Comparison of ENCODE assay signal across 8 mouse cellular contexts in the genomic region with DNA sequence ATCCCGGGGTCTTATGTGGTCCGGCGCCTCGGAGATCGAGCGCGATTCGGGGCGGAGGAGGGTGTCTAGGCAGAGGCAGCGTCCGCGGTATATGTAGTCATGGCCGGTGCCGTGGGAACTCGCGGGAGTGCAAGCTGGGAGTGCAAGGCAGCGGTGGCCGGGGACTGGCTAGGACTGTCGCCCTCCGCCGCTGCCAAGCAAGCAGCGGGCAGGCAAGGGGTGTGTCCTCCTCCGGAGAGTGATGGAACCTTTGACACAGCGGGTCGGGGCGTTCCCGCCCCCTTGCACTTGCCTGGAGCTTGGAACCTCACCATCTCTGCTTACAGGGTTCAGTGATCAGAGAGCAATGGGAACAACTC. TPM values are rescaled to one million over a fixed set of nuclear protein-coding genes. Genes with fewer than 3 reads are reported as not detected.
DNase-seq lines count a peak whose midpoint lies in the region; ATAC-seq lines count a peak whose summit lies in the region.

No protein-coding gene starts in this region.

- 0 out of 2 replicates have a peak, but pooled peaks cover 9% of the 10 kb centered on the region for H3K27me3 ChIP-seq in heart, embryonic 15.5 days
- peaks cover 3% of the 10 kb centered on the region; the same call in 1 of the 2 replicates for H3K27me3 ChIP-seq in lung, embryonic 16.5 days (ENCODE audit: control insufficient read depth, insufficient read depth, low read depth, low read length)
- no peaks in the 10 kb centered on the region for H3K27me3 ChIP-seq in stomach, embryonic 16.5 days (ENCODE audit: control insufficient read depth, insufficient read depth, low read length)

- peak overlapping the region; percentile 87 for H3K9ac ChIP-seq in heart, embryonic 15.5 days
- H3K9ac ChIP-seq in lung, embryonic 16.5 days (ENCODE audit: low read length), result peak overlapping the region; percentile 92
- H3K9ac ChIP-seq in stomach, embryonic 16.5 days (ENCODE audit: low read length), result peak overlapping the region; percentile 93

- WGBS in heart, embryonic 15.5 days, result under 1% methylated on average over 27 of the region's 27 CpGs
- WGBS in lung, embryonic 16.5 days, result under 1% methylated on average over 25 of the region's 27 CpGs
- under 1% methylated on average over 27 of the region's 27 CpGs for WGBS in stomach, embryonic 16.5 days

- peaks cover 13% of the 10 kb centered on the region for H3K4me1 ChIP-seq in heart, embryonic 15.5 days (replicated peaks)
- H3K4me1 ChIP-seq in lung, embryonic 16.5 days (replicated peaks; ENCODE audit: control insufficient read depth, insufficient read depth, low read length), result peaks cover 12% of the 10 kb centered on the region
- H3K4me1 ChIP-seq in stomach, embryonic 16.5 days (ENCODE audit: control insufficient read depth, insufficient read depth, low read length), result peaks cover 16% of the 10 kb centered on the region

- ATAC-seq in heart, embryonic 15.5 days (replicated peaks; ENCODE audit: insufficient number of reproducible peaks, insufficient read depth, low FRiP score, low read depth), result peak; percentile 45
- ATAC-seq in erythroblast, adult 5-6 weeks (replicated peaks; ENCODE audit: low FRiP score, poor library complexity, severe bottlenecking), result peak; percentile 67
- peak; percentile 59 for ATAC-seq in lung, embryonic 16.5 days (ENCODE audit: low read depth)
- peak; percentile 47; the same call in 1 of the 2 replicates for ATAC-seq in stomach, embryonic 16.5 days (ENCODE audit: insufficient read depth, low FRiP score)

- DNase-seq in heart, adult 18-20 months, result no peak
- DNase-seq in MEL-GATA-1-ER (ENCODE audit: extremely low read depth, low read depth), result peak; percentile 51
- peak; percentile 88 for DNase-seq in kidney, adult 11 months
- no peak for DNase-seq in left cerebral cortex, postnatal 36 days (ENCODE audit: low spot score in 2 of 2)

- H3K27ac ChIP-seq in heart, embryonic 15.5 days, result peak overlapping the region; percentile 98
- peak overlapping the region; percentile 94 for H3K27ac ChIP-seq in lung, embryonic 16.5 days (ENCODE audit: low read length)
- H3K27ac ChIP-seq in stomach, embryonic 16.5 days (ENCODE audit: low read length), result peak overlapping the region; percentile 98

- intact Hi-C loops in left cerebral cortex, postnatal 36 days (cut with DNase I), result loop anchor here (5.0 to 10.0 kb wide), 2 partner anchors 190 to 362 kb away; partner anchors contain the start of genes Phc3 and Sec62

- H3K4me2 ChIP-seq in heart, embryonic 15.5 days, result peak overlapping the region; percentile 92
- peak overlapping the region; percentile 53 for H3K4me2 ChIP-seq in lung, embryonic 16.5 days (ENCODE audit: low read depth, low read length)
- H3K4me2 ChIP-seq in stomach, embryonic 16.5 days (ENCODE audit: low read depth, low read length), result peak overlapping the region; percentile 73

- H3K4me3 ChIP-seq in heart, embryonic 15.5 days, result peak overlapping the region; percentile 76
- peak overlapping the region; percentile 85 for H3K4me3 ChIP-seq in lung, embryonic 16.5 days (ENCODE audit: low read length)
- peak overlapping the region; percentile 78 for H3K4me3 ChIP-seq in stomach, embryonic 16.5 days (replicated peaks; ENCODE audit: low read length)

- peaks cover 22% of the 10 kb centered on the region for H3K36me3 ChIP-seq in heart, embryonic 15.5 days
- H3K36me3 ChIP-seq in lung, embryonic 16.5 days (ENCODE audit: control insufficient read depth, insufficient read depth, low read length), result peaks cover 4% of the 10 kb centered on the region
- H3K36me3 ChIP-seq in stomach, embryonic 16.5 days (ENCODE audit: control insufficient read depth, insufficient read depth, low read length), result peaks cover 18% of the 10 kb centered on the region

- H3K9me3 ChIP-seq in heart, embryonic 15.5 days (replicated peaks), result no peaks in the 10 kb centered on the region
- H3K9me3 ChIP-seq in lung, embryonic 16.5 days (ENCODE audit: control insufficient read depth, low read length), result no peaks in the 10 kb centered on the region
- no peaks in the 10 kb centered on the region for H3K9me3 ChIP-seq in stomach, embryonic 16.5 days (replicated peaks; ENCODE audit: control insufficient read depth, low read length)

RNA-seq across cellular contexts. Expression of gene Mynn, which starts 0.9 kb away (rescaled TPM):
- 21.2 and 23.2 TPM in 2 replicates for polyA plus RNA-seq in heart, embryonic 15.5 days (2015; fragmentation: Nextera tagmentation; extraction: Ambion mirVana)
- 10 to 100 TPM; 12.6 to 17.3 TPM for total RNA-seq in heart, adult 18-20 months (2021)
- 15.7 and 22.3 TPM in 2 replicates for total RNA-seq in erythroblast, adult 5-6 weeks (2015; ENCODE audit: low replicate concordance)
- 37.1 and 41.4 TPM in 2 replicates for total RNA-seq in erythroblast, adult 5-6 weeks (2017; ENCODE audit: low replicate concordance)
- polyA plus RNA-seq in lung, embryonic 16.5 days (2015; fragmentation: Nextera tagmentation; extraction: Ambion mirVana), result 31.6 and 32.8 TPM in 2 replicates
- 28.0 and 28.9 TPM in 2 replicates for polyA plus RNA-seq in stomach, embryonic 16.5 days (2015; fragmentation: Nextera tagmentation; extraction: Ambion mirVana)
- 10 to 100 TPM; 11.1 to 15.3 TPM for total RNA-seq in left cerebral cortex, postnatal 36 days (2021)

RNA-seq across cellular contexts. Expression of gene Actrt3, which starts 3.0 kb away (rescaled TPM):
- polyA plus RNA-seq in heart, embryonic 15.5 days (2015; fragmentation: Nextera tagmentation; extraction: Ambion mirVana), result not detected in 2 replicates
- not detected for total RNA-seq in heart, adult 18-20 months (2021)
- 1.3 TPM in 1 of 2 replicates, not detected in the other for total RNA-seq in erythroblast, adult 5-6 weeks (2015; ENCODE audit: low replicate concordance)
- not detected in 2 replicates for total RNA-seq in erythroblast, adult 5-6 weeks (2017; ENCODE audit: low replicate concordance)
- polyA plus RNA-seq in lung, embryonic 16.5 days (2015; fragmentation: Nextera tagmentation; extraction: Ambion mirVana), result 0.10 TPM in 1 of 2 replicates, not detected in the other
- polyA plus RNA-seq in stomach, embryonic 16.5 days (2015; fragmentation: Nextera tagmentation; extraction: Ambion mirVana), result 0.11 and 0.41 TPM in 2 replicates
- total RNA-seq in left cerebral cortex, postnatal 36 days (2021), result 1 to 10 TPM in 1 of 2 experiments, under 1 TPM in 1; 0.99 to 1.1 TPM

RNA-seq across cellular contexts. Expression of gene Lrriq4, which starts 41.6 kb away (rescaled TPM):
- polyA plus RNA-seq in heart, embryonic 15.5 days (2015; fragmentation: Nextera tagmentation; extraction: Ambion mirVana), result not detected in 2 replicates
- not detected for total RNA-seq in heart, adult 18-20 months (2021)
- total RNA-seq in erythroblast, adult 5-6 weeks (2015; ENCODE audit: low replicate concordance), result not detected in 2 replicates
- total RNA-seq in erythroblast, adult 5-6 weeks (2017; ENCODE audit: low replicate concordance), result not detected in 2 replicates
- polyA plus RNA-seq in lung, embryonic 16.5 days (2015; fragmentation: Nextera tagmentation; extraction: Ambion mirVana), result not detected in 2 replicates
- not detected in 2 replicates for polyA plus RNA-seq in stomach, embryonic 16.5 days (2015; fragmentation: Nextera tagmentation; extraction: Ambion mirVana)
- total RNA-seq in left cerebral cortex, postnatal 36 days (2021), result not detected

RNA-seq across cellular contexts. Expression of gene Lrrc34, which starts 45.0 kb away (rescaled TPM):
- 0.49 and 0.74 TPM in 2 replicates for polyA plus RNA-seq in heart, embryonic 15.5 days (2015; fragmentation: Nextera tagmentation; extraction: Ambion mirVana)
- total RNA-seq in heart, adult 18-20 months (2021), result under 1 TPM in 1 of 2 experiments, not detected in 1; 0.15 TPM
- not detected in 2 replicates for total RNA-seq in erythroblast, adult 5-6 weeks (2015; ENCODE audit: low replicate concordance)
- total RNA-seq in erythroblast, adult 5-6 weeks (2017; ENCODE audit: low replicate concordance), result not detected in 2 replicates
- 6.4 and 6.7 TPM in 2 replicates for polyA plus RNA-seq in lung, embryonic 16.5 days (2015; fragmentation: Nextera tagmentation; extraction: Ambion mirVana)
- polyA plus RNA-seq in stomach, embryonic 16.5 days (2015; fragmentation: Nextera tagmentation; extraction: Ambion mirVana), result 0.59 and 0.65 TPM in 2 replicates
- total RNA-seq in left cerebral cortex, postnatal 36 days (2021), result not detected

RNA-seq across cellular contexts. Expression of gene Mecom, which starts 54.9 kb away (rescaled TPM):
- 17.3 and 24.1 TPM in 2 replicates for polyA plus RNA-seq in heart, embryonic 15.5 days (2015; fragmentation: Nextera tagmentation; extraction: Ambion mirVana)
- total RNA-seq in heart, adult 18-20 months (2021), result 10 to 100 TPM; 11.2 to 11.8 TPM
- total RNA-seq in erythroblast, adult 5-6 weeks (2015; ENCODE audit: low replicate concordance), result 0.58 and 1.0 TPM in 2 replicates
- total RNA-seq in erythroblast, adult 5-6 weeks (2017; ENCODE audit: low replicate concordance), result 0.84 TPM in 1 of 2 replicates, not detected in the other
- polyA plus RNA-seq in lung, embryonic 16.5 days (2015; fragmentation: Nextera tagmentation; extraction: Ambion mirVana), result 69.5 and 73.4 TPM in 2 replicates
- polyA plus RNA-seq in stomach, embryonic 16.5 days (2015; fragmentation: Nextera tagmentation; extraction: Ambion mirVana), result 57.4 and 64.1 TPM in 2 replicates
- total RNA-seq in left cerebral cortex, postnatal 36 days (2021), result 1 to 10 TPM; 2.2 to 5.0 TPM

Comparison
In these comparisons a context has a peak if more than half of its experiments do, and no peak if none do; other contexts are left out.
1. DNase-seq: peak in MEL-GATA-1-ER (single experiment) and kidney, adult 11 months (single experiment); none in heart, adult 18-20 months (0 of 2) and left cerebral cortex, postnatal 36 days (0 of 2).
2. Peak in every context shown above with its lines, with median percentiles within 50 percentile points of each other: ATAC-seq, H3K27ac ChIP-seq, H3K4me2 ChIP-seq, H3K4me3 ChIP-seq and H3K9ac ChIP-seq.